Mouse (Mus musculus): ENCODE data around the gene Pepd. TPM values are rescaled to one million over a fixed set of nuclear protein-coding genes. Genes with fewer than 3 reads are reported as not detected.
A peak's percentile ranks its signal among the peaks of the same experiment; 100 is the strongest.
"Not testable (repeated sequence)": the region's sequence is repeated elsewhere in the genome, so short reads cannot be mapped to it uniquely, and the experiment has no call there.

The Pepd gene
- total RNA-seq, 2 experiments from 2014 or later = 24.1 to 25.9 TPM

DNA sequence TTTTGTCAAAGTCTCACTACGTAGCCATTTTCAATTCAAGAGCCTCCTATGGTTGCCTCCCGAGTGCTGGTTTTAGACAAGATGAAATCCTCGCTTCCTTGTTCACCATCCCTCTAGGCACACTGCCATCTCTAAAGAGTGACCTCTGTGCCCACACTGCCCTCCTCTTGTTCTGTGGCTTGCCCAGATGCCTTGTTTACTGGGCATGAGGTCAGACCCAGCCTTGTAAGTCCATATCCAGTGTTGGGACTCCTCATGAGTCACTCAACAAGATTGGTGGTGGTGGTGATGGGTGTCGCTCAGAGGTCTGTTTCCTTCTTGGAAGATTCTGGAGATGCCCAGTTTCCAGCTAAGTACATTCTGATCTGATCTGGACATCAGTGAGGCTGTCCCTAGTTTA lies 65.2 kb downstream of the Pepd start:
- intact Hi-C loops (cut with DNase I) = no loop called here
- DNase-seq = no peak

DNA sequence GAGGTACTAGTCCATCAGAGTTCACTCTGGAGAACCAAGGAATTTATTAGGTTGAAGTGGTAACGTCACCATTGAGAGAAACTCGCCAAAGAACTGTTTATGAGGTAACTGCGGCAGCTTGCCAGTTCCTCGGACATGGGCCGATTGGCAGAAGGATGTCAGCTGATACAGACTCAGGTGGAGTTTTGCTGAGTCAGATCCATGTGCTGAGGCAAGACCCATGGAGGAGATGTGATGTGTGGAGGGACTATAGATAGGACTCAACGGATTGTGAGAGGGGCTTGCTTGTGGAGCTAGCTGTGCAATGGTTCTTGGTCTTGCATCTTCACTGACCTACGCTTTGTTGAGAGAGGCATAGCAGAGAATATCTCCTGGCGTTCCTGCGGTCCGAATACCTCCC lies 69.6 kb downstream of the Pepd start:
- DNase-seq = no peak
- intact Hi-C loops (cut with DNase I) = loop anchor here (10.0 kb wide), 1 partner anchor 547 kb away; no protein-coding TSS in a partner anchor

DNA sequence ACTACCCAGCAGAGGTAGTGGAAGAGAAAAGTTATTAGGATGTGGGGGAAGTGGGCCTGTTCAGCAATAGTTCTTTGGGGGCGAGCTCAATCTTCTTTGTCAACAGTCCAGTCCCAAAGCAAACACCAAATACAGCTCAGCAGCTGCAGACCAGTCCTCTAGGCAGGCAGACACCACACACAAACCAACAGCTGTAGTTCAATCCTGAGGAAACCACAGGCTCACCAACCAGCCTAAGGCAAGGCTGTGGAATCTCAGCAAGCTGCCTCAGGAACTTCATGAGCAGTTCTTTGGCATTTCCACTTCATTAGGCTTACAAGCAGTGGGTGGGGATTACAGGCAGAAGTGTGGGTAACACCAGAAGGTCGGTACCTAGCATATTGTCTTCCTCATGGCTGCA lies 70.2 kb downstream of the Pepd start:
- intact Hi-C loops (cut with DNase I) = loop anchor here (10.0 kb wide), 1 partner anchor 548 kb away; no protein-coding TSS in a partner anchor
- not testable (repeated sequence) for DNase-seq

- intact Hi-C loops (cut with DNase I) = loop anchor here (10.0 kb wide), 1 partner anchor 549 kb away; no protein-coding TSS in a partner anchor
- no peak for DNase-seq
Measured at GRCm38 (mm10) chr7:34983702-34984475, 71.7 kb downstream of the Pepd start.

DNA sequence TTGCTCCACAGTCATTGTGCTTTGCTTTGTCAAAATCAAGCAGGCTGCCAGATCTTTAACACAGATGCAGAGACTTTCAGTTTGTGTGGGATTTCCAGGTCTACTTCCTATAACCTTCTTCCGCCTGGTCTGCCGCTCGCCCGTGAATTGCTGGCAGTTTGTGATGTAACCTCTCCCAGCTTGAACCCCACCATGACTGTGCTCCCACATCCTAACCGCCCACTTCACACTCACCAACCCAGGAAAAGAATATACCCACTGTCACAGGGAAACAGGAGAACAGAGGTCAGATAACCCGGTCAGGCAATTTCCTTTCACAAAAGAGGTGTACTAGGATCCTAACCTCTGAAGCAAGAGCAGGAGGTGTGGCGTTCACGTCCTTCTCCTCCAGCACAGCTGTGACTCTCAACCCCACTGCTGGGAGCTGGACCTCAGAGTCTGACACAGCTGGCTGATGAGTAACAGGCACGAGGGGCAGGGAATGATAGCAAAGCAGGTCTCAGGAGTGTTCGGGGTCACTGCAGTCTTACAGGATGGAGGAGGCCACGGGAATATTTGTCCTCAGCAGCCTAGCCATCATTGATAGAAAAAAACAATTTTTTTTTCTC lies 72.5 kb downstream of the Pepd start:
- intact Hi-C loops (cut with DNase I) = loop anchor here (10.0 kb wide), 1 partner anchor 550 kb away; no protein-coding TSS in a partner anchor
- DNase-seq = peak; percentile 15 to 19

DNA sequence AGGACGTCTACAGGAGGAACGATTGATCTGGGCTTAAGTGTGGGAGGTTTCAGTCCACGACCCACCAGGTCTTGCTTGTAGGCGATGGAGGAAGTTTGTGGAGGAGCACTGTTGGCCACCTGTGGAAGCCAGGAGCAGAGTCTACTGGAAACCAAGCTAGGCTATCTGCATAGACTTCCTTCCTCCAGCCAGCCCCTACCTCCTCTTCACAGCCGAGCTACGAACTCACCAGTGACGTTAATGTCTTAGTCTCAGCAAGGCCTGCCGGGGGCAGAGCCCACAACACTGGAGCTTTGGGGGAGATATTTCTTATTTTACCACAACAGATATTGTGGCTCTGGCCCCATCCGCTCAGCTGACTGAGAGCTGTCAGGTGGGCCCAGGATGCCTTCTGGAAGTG lies 73.0 kb downstream of the Pepd start:
- intact Hi-C loops (cut with DNase I) = loop anchor here (10.0 kb wide), 1 partner anchor 550 kb away; no protein-coding TSS in a partner anchor

DNA sequence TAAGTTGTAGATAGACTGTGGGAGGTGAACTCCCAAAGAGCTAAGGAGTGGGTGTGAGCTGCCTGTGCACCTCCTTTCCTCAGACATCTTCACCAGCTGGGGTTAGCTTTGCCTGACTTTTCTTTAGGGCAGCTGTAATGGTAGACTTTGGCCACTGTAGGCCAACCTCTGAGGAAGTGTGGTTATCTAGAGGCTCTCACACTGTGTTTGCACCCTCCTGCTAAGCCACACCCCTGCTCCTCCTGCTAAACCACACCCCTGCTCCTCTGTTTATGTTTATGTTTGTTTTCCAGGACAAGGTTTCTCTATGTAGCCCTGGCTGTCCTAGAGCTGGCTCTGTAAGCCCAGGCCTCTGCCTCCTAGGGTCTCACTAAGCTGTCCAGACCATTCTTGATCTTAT lies 73.5 kb downstream of the Pepd start:
- intact Hi-C loops (cut with DNase I) = loop anchor here (10.0 kb wide), 1 partner anchor 551 kb away; no protein-coding TSS in a partner anchor

More for the DNA sequence above, 73.0 kb downstream of the Pepd start:
- no peak for DNase-seq

DNA sequence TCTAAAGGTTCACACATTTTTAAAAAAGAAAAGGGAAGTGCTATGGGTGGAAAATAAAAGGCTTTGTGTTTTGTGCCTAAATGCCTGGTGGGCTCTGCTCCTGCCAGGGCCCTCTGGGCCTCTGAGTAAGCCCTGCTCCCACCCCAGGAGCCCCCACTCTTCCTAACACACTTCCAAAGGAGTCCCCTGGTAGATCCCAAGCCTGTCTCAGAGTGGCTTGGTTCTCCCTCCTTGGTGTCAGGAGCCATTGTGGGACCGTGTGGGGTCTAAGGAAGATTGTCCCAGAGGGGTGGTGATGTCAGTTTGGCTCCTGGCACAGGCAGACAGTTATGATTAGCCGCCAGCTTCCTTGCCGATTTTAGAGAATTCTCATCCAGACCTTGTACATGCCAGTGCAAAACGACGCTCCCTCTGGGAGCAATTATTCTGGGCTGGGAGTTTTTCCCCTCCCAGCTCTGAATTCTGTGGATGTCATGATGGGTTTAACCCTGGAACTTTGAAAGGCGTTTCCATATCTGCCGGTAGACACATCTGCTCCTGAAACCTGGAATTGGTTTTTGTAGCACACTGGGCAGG lies 74.5 kb downstream of the Pepd start:
- intact Hi-C loops (cut with DNase I) = loop anchor here (10.0 kb wide), 1 partner anchor 552 kb away; no protein-coding TSS in a partner anchor
- DNase-seq = no peak

More for the DNA sequence above, 73.5 kb downstream of the Pepd start:
- no peak for DNase-seq

- DNase-seq = no peak
- intact Hi-C loops (cut with DNase I) = loop anchor here (10.0 kb wide), 1 partner anchor 552 kb away; no protein-coding TSS in a partner anchor
Measured at GRCm38 (mm10) chr7:34987258-34987657, 75.1 kb downstream of the Pepd start.

GRCm38 (mm10) chr7:34988488-34988887 lies 76.3 kb downstream of the Pepd start:
- DNase-seq = no peak
- intact Hi-C loops (cut with DNase I) = loop anchor here (10.0 kb wide), 1 partner anchor 554 kb away; no protein-coding TSS in a partner anchor

- DNase-seq = no peak
- intact Hi-C loops (cut with DNase I) = loop anchor here (10.0 kb wide), 1 partner anchor 577 kb away; no protein-coding TSS in a partner anchor
Measured at GRCm38 (mm10) chr7:34991731-34992246, 79.6 kb downstream of the Pepd start.

- intact Hi-C loops (cut with DNase I) = loop anchor here (10.0 kb wide), 1 partner anchor 578 kb away; no protein-coding TSS in a partner anchor
- no peak for DNase-seq
Measured at GRCm38 (mm10) chr7:34992766-34993165, 80.6 kb downstream of the Pepd start.

DNA sequence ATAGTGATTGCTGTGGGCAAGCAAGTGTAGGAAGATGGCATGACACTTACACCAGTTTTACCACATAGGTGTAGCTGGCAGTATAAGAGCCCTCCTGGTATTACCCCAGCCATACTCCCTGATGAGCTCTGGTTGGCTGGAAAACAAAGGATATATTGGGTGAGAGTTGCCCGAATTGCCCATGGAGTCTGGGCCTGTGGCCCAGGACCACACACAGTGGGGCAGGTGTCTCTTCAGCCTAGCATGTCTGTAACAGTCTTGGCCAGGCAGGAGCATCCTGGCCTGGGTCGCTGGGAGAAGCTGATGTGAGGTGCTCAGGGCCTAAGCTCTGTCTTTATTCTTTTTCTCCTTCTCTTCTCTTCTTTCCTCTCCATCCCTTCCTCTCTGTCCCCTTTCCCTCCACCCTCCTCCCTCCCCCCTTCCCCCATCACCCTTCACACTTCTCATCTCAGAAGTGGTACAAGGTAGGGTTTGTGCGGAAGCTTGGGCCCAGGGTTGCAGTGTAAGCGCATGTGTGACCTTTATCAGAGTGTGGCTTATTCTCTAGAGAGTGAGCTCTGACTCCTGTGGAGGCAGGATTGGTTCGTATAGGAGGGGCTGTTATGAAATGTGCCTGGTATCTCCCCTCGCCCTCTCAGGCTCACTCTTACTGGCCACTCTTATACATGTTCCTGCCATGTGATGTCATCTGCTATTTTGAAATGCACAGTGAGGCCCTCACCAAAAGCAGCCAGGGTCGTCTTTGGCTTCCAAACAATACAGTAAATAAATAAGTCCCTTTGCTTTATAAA lies 83.9 kb downstream of the Pepd start:
- DNase-seq = no peak
- intact Hi-C loops (cut with DNase I) = loop anchor here (10.0 kb wide), 1 partner anchor 581 kb away; no protein-coding TSS in a partner anchor

DNA sequence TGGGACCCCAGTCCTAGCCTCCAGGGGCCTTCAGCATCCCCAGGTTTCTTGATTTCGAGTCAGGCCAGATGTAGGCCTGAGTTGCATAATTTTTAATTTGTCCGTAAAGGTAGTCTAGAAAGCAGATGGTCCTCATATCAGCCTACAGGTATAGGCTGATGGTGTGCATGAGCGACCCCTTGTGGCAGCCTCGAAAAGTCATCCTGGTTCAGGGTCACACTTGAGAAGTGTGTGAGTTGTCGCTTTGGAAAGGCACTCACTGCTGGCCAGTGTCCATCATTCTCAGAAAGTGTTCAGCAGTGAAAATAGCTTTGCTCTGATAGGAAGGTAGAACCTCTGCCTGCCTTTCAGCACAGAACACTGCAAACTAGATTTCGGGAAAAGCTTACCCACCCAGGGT lies 88.7 kb downstream of the Pepd start:
- intact Hi-C loops (cut with DNase I) = loop anchor here (1.0 to 10.0 kb wide), 2 partner anchors 136 to 325 kb away; no protein-coding TSS in a partner anchor
- DNase-seq = peak; percentile 50 to 51

DNA sequence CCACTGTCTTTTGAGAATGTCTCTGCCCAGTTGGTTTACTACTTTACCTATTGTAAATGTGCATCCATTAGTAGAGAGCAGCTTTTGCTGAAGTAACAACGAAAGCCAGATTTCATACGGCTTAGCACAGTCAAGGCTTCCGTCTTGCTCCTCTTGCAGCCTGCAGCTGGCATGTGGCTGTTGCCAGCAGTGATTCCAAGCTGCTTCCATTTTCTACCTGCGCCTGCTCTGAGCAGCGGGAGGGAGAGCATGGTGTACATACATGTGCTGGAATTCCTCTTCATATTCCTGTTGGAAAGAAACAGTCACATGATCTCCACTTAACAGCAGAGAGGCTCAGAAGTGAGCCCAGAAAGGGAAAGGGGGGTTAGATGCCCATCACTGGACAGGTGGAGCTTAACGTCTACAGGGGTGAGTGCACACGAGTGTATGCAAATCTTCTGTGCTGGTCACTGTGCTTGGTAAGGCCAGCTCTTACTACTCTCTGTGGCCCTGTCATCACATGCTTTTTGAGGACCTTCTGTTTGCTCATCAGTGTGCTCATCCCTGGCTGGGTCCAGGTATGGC lies 91.1 kb downstream of the Pepd start:
- intact Hi-C loops (cut with DNase I) = loop anchor here (10.0 kb wide), 1 partner anchor 138 kb away; no protein-coding TSS in a partner anchor
- DNase-seq = no peak

- intact Hi-C loops (cut with DNase I) = loop anchor here (10.0 kb wide), 1 partner anchor 142 kb away; no protein-coding TSS in a partner anchor
- DNase-seq = no peak
Measured at GRCm38 (mm10) chr7:35006661-35007060, 94.5 kb downstream of the Pepd start.

DNA sequence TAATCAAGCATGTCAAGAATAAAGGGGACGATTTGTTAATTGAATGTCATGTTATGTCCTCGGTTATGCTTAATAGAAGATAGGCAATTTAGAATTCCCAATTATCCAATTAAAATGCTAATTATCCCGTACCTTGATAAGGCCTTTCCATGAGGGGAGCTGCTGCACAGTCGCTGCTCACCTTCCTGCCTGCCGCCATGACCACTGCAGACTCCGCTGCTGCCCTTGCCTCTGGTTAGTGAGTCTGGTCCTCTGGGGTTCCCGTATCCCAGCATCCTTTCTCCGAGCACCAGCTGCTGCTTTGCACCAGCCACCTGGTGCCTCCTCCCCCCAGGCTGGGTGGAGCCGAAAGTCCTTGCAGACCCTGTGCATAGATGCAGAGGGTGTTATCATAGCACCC lies 101.0 kb downstream of the Pepd start:
- intact Hi-C loops (cut with DNase I) = no loop called here
- DNase-seq = no peak

DNA sequence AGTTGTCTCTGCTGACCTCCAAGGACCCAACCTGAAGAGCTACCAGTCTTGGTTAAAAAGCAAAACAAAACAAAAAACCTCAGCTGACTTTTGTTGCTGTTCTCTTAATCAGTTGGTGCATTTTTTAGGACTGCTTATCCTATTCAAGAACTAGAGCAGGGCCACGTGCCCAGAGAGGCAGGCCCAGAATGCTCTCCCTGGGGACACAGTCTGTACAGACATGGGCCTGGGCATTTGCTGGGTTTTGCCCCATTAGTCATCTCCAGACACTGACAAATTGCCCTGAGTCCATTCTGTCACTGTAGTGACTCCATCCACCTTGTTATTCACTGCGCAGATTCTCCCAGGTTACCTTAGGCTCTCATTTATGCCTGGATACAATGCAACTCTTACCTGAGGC lies 103.1 kb downstream of the Pepd start:
- intact Hi-C loops (cut with DNase I) = no loop called here
- DNase-seq = no peak

GRCm38 (mm10) chr7:35021365-35021764 lies 109.2 kb downstream of the Pepd start:
- intact Hi-C loops (cut with DNase I) = no loop called here
- no peak for DNase-seq

Measured in heart, postnatal 36 days (tissue).